Mouse (Mus musculus) hindbrain, embryonic 13.5 days (tissue): ENCODE results near the gene Trnau1ap. TPM values are rescaled to one million over a fixed set of nuclear protein-coding genes. Genes with fewer than 3 reads are reported as not detected.
"Not testable (repeated sequence)": the region's sequence is repeated elsewhere in the genome, so short reads cannot be mapped to it uniquely, and the experiment has no call there.

Experiments used
- ATAC-seq: fragments of 200-750 bp; cut with Nextera tagmentation; 2 replicates; pipeline ENCODE4 v1.8.0; 2017; ENCODE audit warnings: moderate TSS enrichment; ENCODE audit not compliant: low FRiP score
- H3K27ac ChIP-seq: fragments of 300-500 bp; sonication (generic); 2 replicates; pipeline ENCODE4 v1.5.1; 2015; ENCODE audit warnings: inconsistent platforms, mild to moderate bottlenecking, moderate library complexity
- H3K27me3 ChIP-seq: fragments of 300-500 bp; sonication (generic); 2 replicates; pipeline ENCODE4 v1.6.1; 2015; ENCODE audit warnings: mild to moderate bottlenecking, inconsistent platforms
- H3K36me3 ChIP-seq: fragments of 300-500 bp; sonication (generic); 2 replicates; pipeline ENCODE4 v1.6.1; 2015; ENCODE audit warnings: mild to moderate bottlenecking, inconsistent platforms
- H3K4me1 ChIP-seq: fragments of 300-500 bp; sonication (generic); replicated peaks from 2 replicates; pipeline ENCODE4 v1.6.1; 2015; ENCODE audit warnings: inconsistent platforms
- H3K4me2 ChIP-seq: fragments of 300-500 bp; sonication (generic); 2 replicates; pipeline ENCODE4 v1.6.1; 2015; ENCODE audit warnings: inconsistent platforms, mild to moderate bottlenecking, moderate library complexity
- H3K4me3 ChIP-seq: fragments of 300-500 bp; sonication (generic); 2 replicates; pipeline ENCODE4 v1.5.1; 2015; ENCODE audit warnings: mild to moderate bottlenecking, inconsistent platforms
- H3K9ac ChIP-seq: fragments of 300-500 bp; sonication (generic); 2 replicates; pipeline ENCODE4 v1.6.1; 2015; ENCODE audit warnings: mild to moderate bottlenecking, inconsistent platforms
- H3K9me3 ChIP-seq: fragments of 300-500 bp; sonication (generic); 2 replicates; pipeline ENCODE4 v1.6.1; 2016; ENCODE audit warnings: inconsistent platforms
- WGBS: fragments of 180-500 bp; shearing (Covaris S2); methylation state at CpG from one replicate; pipeline ENCODE4 v1.1.7; 2015; 5-methylcytosine and 5-hydroxymethylcytosine counted together
- polyA plus RNA-seq: library from polyadenylated mRNA; unstranded; fragments of >200 nt; fragmentation: Nextera tagmentation; extraction: Ambion mirVana; gene quantifications from 2 replicates; pipeline ENCODE4 v1.2.1, GENCODE M21; 2015

Trnau1ap gene
- polyA plus RNA-seq, 1 experiment from 2014 or later, result 80.9 TPM

DNA sequence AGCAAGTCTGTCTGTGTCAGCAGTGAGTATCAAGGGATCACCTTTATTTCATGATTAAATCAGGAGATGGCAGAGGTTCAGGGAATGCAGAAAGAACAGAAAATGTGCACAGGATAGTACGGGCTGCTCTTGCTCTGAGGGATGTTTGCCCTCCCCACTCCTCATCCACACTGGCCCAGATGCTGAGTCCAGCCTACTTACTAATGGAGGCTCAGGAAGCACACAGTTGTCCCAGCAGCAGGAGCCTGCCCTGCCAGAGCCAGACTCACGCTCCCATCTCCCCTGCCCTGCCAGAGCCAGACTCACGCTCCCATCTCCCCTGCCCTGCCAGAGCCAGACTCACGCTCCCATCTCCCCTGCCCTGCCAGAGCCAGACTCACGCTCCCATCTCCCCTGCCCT lies 40.5 kb downstream of the Trnau1ap start:
- not testable (repeated sequence) for H3K9ac ChIP-seq, H3K27me3 ChIP-seq, H3K4me2 ChIP-seq, H3K27ac ChIP-seq, H3K9me3 ChIP-seq, H3K4me3 ChIP-seq, H3K4me1 ChIP-seq, ATAC-seq
- peaks cover 72% of the 10 kb centered on the region for H3K36me3 ChIP-seq
- WGBS, result 85% methylated on average over 2 of the region's 5 CpGs

DNA sequence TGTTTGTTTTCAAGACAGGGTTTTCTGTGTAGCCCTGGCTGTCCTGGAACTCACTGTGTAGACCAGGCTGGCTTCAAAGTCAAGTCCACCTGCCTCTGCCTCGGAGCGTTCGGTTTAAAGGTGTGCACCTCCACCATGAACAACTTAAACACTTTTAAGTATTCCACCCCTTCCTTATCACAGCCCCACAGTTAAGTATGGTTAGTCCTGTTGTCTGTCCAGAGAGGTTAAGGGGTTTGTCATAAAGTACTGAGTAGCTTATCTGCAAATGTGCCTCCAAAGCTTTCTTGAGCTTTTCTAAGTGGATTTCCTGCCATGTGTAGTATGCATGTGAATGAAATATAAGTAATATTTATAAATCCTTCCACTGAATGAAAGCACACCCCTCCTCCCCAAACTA lies 53.4 kb downstream of the Trnau1ap start:
- no peaks in the 10 kb centered on the region for H3K9me3 ChIP-seq
- WGBS, result 87% methylated on average over 3 of the region's 3 CpGs
- peaks cover 7% of the 10 kb centered on the region for H3K36me3 ChIP-seq
- no peak for ATAC-seq
- no peaks in the 10 kb centered on the region for H3K27me3 ChIP-seq
- H3K9ac ChIP-seq, result peak overlapping the region; percentile 53; the same call in 1 of the 2 replicates
- no peak overlapping the region for H3K4me3 ChIP-seq
- no peak overlapping the region for H3K27ac ChIP-seq
- peak overlapping the region; percentile 23; the same call in 1 of the 2 replicates for H3K4me2 ChIP-seq
- H3K4me1 ChIP-seq, result peaks cover 24% of the 10 kb centered on the region

DNA sequence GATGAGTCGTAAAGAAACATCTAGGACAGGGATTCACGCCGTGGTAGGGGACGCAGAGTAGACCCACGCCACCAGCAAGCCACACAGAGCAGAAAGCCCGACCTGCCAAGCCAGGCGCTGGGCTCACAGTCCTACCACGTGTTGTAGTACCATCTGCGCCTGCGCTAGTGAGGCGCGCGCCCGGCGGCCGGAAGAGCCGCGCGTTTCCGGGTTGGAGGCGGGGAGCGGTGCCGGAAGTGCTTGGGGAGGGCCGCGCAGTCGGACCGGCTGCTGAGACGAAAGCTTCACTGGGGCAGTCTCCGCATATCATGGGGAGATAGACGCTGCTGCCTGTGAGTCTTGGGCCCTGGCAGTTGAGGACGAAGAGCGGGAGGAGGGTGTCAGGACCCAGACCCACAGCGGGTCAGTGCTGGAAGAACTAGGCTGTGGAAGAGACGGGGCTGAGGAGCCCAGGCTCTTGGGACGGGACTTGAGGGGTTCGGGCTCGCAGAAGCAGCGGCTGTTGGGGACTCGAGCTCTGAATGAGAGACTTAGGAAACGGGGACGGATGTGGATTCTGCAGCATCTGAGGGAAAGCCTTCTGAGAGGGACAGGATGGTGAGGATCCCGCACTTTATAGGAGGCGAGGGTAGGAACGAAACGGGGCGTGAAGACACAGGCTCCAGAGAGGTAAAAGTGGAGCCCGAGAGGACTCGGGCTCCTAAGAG lies 55.0 kb downstream of the Trnau1ap start, which contains the start of gene Taf12:
Gene Taf12 (plus strand): TSS at position 220 of the 707 bp plus-strand sequence.
- no peaks in the 10 kb centered on the region for H3K27me3 ChIP-seq
- H3K9me3 ChIP-seq, result no peaks in the 10 kb centered on the region
- peak; percentile 90 for ATAC-seq
- H3K4me1 ChIP-seq, result peaks cover 28% of the 10 kb centered on the region
- H3K27ac ChIP-seq, result peak within 1 kb of the TSS; percentile 94
- peak within 1 kb of the TSS; percentile 84 for H3K4me3 ChIP-seq
- peak within 1 kb of the TSS; percentile 92 for H3K4me2 ChIP-seq
- WGBS, result under 1% methylated on average over 48 of the region's 48 CpGs
- peaks cover 3% of the 10 kb centered on the region; the same call in 1 of the 2 replicates for H3K36me3 ChIP-seq
- peak within 1 kb of the TSS; percentile 92 for H3K9ac ChIP-seq

GRCm38 (mm10) chr4:132273166-132273565 lies 56.2 kb downstream of the Trnau1ap start:
- Histone ChIP-seq H3K4me3 (peak overlapping the region; percentile 84), H3K27me3 (no peaks in the 10 kb centered on the region), H3K4me1 (peaks cover 28% of the 10 kb centered on the region), H3K4me2 (peak overlapping the region; percentile 92), H3K9ac (peak overlapping the region; percentile 92), H3K36me3 (peaks cover 3% of the 10 kb centered on the region; the same call in 1 of the 2 replicates), H3K27ac (no peak overlapping the region), H3K9me3 (no peaks in the 10 kb centered on the region)
- WGBS, result 66% methylated on average over 2 of the region's 2 CpGs
- ATAC-seq, result no peak

- no peaks in the 10 kb centered on the region for H3K27me3 ChIP-seq
- no peaks in the 10 kb centered on the region for H3K36me3 ChIP-seq
- H3K27ac ChIP-seq, result peak overlapping the region; percentile 94
- H3K4me1 ChIP-seq, result peaks cover 17% of the 10 kb centered on the region
- ATAC-seq, result peak; percentile 77
- WGBS, result under 1% methylated on average over 35 of the region's 35 CpGs
- H3K9ac ChIP-seq, result peak overlapping the region; percentile 69
- H3K4me3 ChIP-seq, result peak overlapping the region; percentile 28
- H3K4me2 ChIP-seq, result peak overlapping the region; percentile 53
- H3K9me3 ChIP-seq, result no peaks in the 10 kb centered on the region
Measured at GRCm38 (mm10) chr4:132269740-132270560, 59.4 kb downstream of the Trnau1ap start.

GRCm38 (mm10) chr4:132268871-132269739 lies 60.2 kb downstream of the Trnau1ap start:
- H3K4me2 ChIP-seq, result peak overlapping the region; percentile 53; the same call in 1 of the 2 replicates
- no peak for ATAC-seq
- H3K27ac ChIP-seq, result peak overlapping the region; percentile 94
- H3K4me1 ChIP-seq, result peaks cover 15% of the 10 kb centered on the region
- no peaks in the 10 kb centered on the region for H3K36me3 ChIP-seq
- no peaks in the 10 kb centered on the region for H3K9me3 ChIP-seq
- H3K27me3 ChIP-seq, result no peaks in the 10 kb centered on the region
- no peak overlapping the region for H3K9ac ChIP-seq
- no peak overlapping the region for H3K4me3 ChIP-seq
- 12% methylated on average over 6 of the region's 6 CpGs for WGBS

- Histone ChIP-seq H3K4me2 (no peak overlapping the region), H3K4me1 (peaks cover 8% of the 10 kb centered on the region), H3K27ac (no peak overlapping the region), H3K4me3 (no peak overlapping the region), H3K36me3 (no peaks in the 10 kb centered on the region), H3K27me3 (no peaks in the 10 kb centered on the region), H3K9me3 (no peaks in the 10 kb centered on the region), H3K9ac (no peak overlapping the region)
- ATAC-seq, result no peak
- WGBS, result 90% methylated on average over 3 of the region's 3 CpGs
Measured at GRCm38 (mm10) chr4:132266835-132267349, 62.4 kb downstream of the Trnau1ap start.

GRCm38 (mm10) chr4:132263313-132263712 lies 66.0 kb downstream of the Trnau1ap start:
- no peak overlapping the region for H3K4me3 ChIP-seq
- H3K27ac ChIP-seq, result no peak overlapping the region
- H3K9me3 ChIP-seq, result no peaks in the 10 kb centered on the region
- H3K27me3 ChIP-seq, result no peaks in the 10 kb centered on the region
- H3K36me3 ChIP-seq, result no peaks in the 10 kb centered on the region
- no peak for ATAC-seq
- no peak overlapping the region for H3K9ac ChIP-seq
- no peak overlapping the region for H3K4me2 ChIP-seq
- WGBS, result 95% methylated on average over 7 of the region's 7 CpGs
- H3K4me1 ChIP-seq, result peaks cover 29% of the 10 kb centered on the region

GRCm38 (mm10) chr4:132262358-132262616 lies 67.1 kb downstream of the Trnau1ap start:
- no peaks in the 10 kb centered on the region for H3K36me3 ChIP-seq
- peak overlapping the region; percentile 61; the same call in 1 of the 2 replicates for H3K4me2 ChIP-seq
- H3K27me3 ChIP-seq, result no peaks in the 10 kb centered on the region
- peaks cover 29% of the 10 kb centered on the region for H3K4me1 ChIP-seq
- peak overlapping the region; percentile 95; the same call in 1 of the 2 replicates for H3K9ac ChIP-seq
- H3K4me3 ChIP-seq, result no peak overlapping the region
- WGBS, result 79% methylated on average over 5 of the region's 5 CpGs
- H3K9me3 ChIP-seq, result no peaks in the 10 kb centered on the region
- ATAC-seq, result no peak
- H3K27ac ChIP-seq, result peak overlapping the region; percentile 94; the same call in 1 of the 2 replicates
